Mouse (Mus musculus) CD4-positive helper T cell, adult 2 months (primary cell): Measurements from ENCODE around the gene Fxyd2.

Source experiments
- DNase-seq: peaks from one replicate; pipeline ENCODE4 v3.0.0-alpha.2; 2012; ENCODE audit warnings: low read depth, missing footprints, low spot score

The Fxyd2 gene

DNA sequence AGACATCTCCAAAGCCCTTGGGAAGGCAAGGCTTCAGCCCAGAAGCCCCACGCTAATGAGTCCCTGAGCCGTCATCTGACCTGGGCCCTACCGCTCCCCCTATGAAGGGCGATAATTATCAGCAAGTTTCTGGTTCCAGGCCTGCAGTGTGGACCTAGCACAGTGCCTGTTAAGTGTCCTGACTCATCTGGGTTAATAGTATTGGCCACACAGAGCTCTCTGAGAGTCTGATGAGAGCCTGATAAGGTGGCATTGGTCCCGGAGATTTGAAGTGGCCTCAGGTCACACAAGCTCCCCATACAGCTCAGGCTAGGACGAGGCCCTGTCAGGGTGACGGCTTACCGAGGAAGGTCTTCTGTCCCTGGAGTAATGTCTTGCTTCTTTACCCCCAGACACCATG, 9.9 kb upstream of the Fxyd2 start:
- DNase-seq, result no peak

DNA sequence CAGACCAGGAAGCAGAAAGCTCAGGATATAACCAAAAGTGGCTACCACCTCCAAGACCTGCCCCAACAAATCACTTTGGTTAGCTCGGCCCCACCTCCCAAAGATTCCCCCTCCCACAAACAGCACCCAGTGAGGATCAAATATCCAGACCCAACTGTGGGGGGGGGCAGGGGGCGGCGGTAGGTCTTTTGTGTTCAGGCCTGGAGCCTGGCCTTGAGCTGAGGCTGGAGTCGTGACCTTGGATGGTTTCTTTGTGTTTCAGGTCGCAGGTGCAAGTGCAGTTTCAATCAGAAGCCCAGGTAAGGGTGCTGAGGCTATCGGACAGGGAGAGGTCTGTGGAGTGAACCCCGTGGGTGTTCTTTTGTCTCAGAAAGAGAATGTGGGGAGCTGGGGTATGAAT, 8.2 kb upstream of the Fxyd2 start:
- DNase-seq, result no peak

DNA sequence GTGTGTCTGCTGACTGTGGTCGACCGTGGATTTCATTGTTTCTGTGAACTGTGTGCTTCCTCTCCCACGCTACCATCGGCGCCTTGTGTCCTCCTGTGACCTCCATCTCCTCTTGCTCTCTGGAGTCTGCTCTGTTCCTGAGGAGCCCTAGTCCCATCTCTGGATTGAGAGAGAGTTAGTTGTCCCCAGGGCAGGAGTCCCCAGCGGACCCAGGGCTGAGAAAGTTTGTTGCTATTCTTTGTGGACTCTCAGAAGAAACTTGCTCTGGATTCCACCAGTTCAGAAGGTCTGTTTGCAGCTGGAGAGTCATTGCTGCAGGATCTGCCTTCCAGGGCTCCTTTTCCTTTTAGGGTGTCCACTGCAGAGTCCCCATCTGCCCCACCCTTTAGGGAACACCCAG, 4.3 kb upstream of the Fxyd2 start:
- no peak for DNase-seq

DNA sequence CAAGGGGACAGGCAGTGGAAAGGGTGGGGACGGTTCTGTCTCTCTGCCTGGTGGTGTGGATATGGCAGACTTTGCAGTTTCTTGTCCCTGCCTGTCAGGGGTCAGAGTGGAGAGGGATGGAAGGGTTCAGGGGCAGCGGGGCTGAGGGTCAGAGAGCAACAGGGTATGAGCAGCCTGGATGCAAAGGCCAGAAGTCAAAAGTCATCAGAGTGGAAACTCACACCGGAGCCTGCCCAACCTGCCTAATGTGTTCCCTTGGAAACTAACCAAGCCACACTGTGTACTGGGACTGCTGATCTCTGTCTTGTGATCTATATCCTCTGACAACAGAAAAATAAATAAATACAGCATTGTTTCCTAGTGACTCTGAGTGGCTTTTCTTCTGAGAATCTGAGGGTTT, 3.7 kb upstream of the Fxyd2 start:
- DNase-seq, result no peak

DNA sequence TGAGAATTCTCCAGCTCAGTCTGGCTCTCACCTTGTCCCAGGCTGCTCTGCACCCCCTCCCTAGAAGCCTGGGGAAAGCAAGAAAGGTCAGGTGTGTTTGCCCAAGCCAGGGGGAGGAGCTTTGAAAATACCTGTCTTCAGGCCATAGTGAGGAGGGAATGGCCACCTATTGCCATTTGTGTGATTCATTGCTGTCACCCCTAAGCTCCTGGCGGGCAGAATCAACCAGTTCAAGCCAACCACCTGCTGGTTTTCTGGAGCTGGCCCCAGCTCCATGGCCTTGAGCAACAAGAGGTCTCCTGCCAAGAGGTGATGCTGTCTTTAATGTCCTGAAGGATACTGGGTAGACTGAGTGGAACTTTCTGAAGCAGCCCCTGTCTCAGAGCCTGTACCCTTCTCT, 1.1 kb upstream of the Fxyd2 start:
- no peak for DNase-seq

DNA sequence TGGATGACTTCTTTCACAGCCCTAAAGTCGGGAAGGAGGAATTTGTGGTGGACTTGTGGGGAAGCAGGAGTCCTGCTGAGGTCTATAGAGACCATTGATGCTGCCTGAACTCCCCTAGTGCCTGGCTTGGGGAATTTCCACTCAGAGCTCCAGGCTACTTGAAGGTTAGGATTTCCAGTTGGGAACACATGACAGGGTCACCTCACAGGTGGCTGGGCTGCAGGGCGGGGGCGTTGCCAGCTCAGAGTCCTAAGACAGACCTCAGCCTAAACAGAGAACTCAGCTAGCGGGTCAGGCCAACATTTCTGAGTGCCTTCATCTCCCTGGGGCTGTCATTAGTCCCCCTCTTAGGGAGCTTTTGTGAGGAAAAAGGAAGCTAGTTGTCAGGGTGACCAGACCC, 2.4 kb downstream of the Fxyd2 start:
- DNase-seq, result no peak

DNA sequence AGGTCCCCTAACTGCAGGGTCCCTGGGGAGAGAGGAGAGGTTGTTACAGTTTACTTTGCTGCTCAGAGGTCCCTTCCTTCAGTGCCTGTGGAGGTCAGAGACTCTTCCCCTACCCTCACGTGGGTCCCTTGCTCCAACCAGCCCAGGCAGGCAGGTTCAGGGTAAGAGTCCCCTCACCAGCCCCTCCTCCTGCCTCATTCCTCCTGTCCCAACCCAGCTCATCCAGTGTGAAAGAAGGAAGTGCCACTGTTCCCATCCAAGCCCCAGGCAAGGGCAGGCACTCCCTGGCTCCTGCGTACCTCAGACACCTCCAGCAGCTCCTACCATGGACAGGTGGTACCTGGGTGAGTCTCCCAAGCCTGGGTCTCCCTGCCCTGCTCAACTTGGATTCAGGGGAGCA, 3.5 kb downstream of the Fxyd2 start:
- DNase-seq, result no peak

DNA sequence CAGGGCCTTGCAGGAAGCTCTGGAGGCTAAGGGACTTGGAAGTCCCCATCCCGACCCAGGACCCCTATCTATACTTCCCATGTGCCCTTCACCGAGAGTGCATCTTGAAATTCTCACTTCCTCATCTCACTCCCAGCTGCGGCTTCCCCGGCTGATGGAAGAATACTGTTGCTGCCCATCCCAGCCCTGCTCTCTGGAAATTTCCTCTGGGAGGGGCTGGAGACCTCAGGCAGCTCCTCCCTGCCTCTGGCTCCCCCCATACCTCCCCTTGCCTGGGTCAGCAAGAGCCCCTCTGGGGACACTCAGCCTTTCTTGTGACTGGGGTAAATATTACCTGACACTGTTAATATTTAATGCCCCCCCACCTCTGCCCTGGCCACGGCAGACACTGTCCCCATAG, 6.2 kb downstream of the Fxyd2 start:
- DNase-seq, result no peak

DNA sequence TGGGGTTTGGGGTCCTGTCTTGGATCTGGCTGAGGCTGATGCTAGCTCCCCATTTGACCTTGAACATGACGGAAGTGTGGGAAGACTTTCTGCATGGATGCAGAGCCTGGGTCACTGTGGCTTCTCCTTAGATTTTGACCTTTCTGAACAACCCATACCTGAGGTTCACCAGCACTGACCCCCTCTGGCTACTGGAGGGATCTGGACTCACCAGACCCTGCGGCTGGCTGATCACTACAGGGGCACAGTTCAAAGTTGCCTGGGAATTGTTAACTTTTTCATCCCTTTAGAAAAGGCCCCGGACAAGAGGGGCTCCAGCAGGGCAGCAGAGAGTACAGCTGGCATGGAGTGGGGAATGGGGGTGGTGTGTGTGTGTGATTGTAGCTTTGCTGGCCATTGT, 7.3 kb downstream of the Fxyd2 start:
- DNase-seq, result no peak

DNA sequence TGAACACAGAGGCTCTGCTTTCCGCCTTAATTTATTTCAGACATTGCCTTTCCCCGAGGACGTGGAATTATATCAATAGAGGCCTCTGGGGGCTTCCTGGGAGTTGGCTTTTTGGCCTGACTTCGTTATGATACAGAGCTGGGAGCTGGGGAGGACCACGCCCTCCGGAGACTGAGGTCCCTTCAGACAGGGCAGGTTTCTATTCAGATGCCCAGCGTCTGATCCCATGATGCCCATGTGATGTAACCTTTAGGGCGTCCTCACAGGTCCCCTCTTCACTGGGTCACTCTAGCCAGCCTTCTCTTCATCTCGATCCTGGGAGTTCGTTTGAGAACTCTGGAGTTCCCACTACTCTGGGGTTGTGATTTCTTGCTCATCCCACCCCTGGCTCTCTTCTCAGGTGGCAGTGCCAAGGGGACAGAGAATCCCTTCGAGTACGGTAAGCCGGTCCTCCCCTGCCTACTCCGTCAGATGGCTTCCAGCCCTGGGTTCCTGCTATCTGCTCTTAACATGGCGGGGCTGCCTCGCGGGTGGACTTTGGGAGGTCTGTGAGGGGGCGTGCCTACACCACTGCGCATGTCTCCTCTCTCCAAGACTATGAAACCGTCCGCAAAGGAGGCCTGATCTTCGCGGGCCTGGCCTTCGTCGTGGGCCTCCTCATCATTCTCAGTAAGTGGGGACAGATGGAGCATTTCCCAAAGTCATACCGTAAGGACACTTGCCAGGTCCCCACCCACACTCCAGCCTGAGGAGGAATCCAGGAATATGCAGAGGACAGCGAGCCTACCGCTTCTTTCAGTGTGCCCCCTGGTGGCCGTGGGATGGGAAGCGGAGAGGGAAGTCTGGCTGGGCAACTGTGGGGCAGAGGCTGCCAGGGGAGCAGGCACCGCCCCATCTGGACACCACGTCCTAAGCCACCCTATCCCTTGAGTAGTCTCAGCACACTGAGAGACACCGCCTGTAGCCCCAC, 8.5 kb downstream of the Fxyd2 start:
- DNase-seq, result peak; percentile 43

DNA sequence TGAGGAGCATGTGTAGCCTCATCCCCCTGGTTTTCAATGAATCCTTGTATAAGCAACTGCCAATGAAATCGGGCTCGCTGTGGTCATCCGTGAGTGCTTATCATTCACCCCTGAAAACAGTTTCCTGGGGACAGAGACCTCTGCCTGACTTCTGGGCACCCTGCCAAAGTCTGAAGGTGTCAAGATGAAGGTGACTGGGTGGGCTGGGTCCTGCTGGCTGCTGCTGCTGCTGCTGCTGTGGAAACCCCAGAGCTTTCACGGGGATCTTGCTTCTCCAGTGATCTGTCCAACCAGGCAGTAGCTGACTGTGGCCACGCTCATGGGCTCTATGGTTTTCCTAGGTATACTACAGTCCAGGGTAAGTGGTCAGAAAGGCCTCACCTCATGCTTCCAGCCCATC, 10.7 kb downstream of the Fxyd2 start:
- no peak for DNase-seq

DNA sequence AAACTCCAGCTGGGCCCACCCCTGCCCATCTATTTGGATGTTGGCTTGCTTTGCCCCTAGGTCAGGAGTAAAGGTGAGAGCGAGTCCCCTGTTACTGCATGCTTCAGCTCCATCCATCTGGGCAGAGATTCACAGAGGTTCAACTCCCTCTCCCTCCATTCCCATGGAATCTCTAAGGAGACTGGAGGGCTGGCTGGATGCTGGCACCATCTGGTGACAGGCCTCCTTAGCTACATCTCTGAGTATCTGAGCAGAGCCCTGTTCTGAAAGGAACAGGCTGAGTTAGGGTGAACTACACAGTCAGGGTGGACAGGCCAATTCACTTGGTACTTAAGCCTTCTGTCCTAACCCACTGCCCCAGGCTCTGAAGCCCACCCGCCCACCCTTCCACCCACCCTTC, 11.1 kb downstream of the Fxyd2 start:
- DNase-seq, result no peak

DNA sequence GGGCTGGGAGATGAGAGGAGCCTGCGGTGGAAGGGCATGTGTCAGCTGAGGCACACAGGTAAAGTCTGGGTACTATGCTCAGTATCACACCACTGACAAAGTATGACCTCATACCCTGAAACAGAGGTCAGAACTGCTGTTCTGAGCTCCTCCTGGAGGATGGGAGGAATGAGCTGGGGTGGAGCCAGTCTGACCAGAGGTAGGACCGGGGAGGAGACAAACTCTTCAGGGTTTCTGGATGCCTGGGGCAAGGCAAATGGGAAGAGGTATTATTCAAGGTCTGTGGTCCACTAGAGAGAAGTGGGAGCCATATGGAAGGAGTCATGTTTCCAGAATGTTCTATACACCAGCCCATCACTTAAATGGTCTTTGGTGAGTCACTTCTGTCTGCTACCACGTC, 11.6 kb downstream of the Fxyd2 start:
- no peak for DNase-seq

DNA sequence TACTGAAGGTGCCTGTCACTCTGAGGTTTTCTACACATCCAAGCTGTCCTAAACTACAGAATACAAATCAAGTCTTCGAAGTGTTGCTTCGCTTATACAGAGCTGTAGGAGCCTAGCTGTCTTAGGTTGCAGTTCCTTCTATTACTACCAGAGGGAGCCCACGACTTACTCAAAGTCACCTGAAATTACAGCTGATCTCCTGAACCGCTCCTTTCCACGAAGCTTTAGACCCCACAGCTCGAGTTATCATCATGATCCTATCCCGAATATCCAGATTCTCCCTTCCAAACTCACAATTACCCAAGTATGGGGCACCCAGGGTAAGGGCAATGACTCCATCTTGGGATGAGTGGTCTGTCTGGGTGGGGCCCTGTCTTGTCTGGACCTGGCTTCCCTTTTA, 12.3 kb downstream of the Fxyd2 start:
- peak; percentile 71 for DNase-seq

DNA sequence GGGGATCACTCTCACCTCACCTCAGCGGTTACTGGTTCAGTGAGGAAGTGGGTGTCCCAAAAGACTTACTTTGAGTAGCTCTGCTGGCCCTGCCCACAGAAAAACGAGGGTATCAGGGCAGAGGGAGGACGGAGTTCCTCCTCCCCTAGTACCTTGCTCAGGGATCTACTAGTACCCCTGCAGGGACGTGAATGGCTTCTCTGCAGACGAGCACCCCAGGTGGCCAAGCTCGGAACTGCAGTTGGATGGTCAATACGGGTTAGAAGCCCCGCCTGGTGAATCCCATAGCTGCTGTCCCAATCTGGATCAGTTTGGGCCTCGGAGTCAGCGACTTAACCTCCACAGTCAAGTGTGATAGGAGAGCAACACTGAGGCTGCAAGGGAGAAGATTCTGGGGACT, 12.8 kb downstream of the Fxyd2 start:
- DNase-seq, result peak; percentile 86

DNA sequence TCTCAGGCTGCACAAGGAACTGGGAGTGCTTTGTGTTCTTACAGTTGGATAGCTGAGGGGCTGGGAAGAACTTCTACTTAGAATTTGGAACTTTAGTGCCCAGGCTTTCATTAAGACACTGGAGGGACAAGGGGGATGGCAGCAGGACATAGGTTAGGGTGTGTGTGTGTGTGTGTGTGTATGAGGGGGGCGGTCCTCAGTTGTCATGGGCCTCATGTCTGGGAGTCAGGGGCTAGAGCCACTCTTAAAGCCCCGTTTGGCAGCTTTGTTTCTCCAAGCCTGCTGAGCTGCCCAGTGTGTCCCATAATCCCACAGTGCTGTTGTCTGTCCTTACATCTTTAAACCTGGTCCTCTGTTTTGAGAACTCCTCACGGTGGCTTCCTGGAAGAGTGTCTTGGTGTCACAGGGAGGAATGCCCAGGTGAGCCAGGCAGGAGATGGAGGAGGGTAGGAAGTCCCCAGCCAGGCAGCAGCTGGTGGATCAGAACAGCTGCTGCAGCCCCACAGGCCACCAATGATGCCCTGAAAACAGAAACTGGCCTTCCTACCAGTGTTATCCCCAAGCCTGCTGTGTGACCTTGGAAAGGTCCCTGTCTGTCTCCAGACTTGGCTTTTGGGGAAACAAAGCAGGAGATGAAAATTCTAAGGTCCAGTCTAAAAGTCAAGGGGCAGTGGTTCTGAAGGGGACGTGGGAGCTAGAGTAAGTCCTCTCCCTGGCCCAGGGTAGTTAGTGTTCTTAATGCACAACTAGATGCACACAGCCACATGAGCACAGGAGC, 13.4 kb downstream of the Fxyd2 start:
- DNase-seq, result no peak

DNA sequence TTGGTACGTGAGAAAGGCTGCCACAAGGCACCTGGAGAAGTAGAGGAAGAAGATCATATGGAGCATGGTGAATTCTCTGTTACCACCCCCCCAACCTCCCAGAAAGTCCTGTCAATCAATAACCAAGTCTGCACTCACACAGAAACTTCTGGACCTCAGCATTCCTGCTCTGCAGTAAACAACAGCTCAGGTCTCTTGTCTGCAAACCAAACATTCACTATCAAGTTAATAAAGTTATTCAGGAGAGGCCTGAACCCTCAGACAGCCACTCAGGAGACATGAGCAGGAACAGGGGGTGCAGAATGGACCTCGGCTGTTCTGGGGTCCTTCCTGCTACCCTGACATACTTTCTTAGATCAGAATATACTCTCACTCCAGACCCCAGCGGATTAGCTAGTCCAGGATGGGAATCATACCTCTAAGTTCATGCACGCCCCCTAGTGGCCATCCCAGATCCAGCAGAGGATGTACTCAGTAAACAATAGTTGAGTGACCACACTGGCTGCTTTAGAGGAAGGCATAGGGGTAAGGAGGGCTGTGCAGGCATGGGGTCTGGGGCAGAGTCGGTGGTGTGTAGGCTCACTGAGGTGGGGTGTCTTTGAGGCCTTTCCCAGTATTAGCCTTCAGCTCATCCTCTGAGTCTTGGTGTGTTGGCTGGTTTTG, 14.1 kb downstream of the Fxyd2 start:
- DNase-seq, result peak; percentile 43

DNA sequence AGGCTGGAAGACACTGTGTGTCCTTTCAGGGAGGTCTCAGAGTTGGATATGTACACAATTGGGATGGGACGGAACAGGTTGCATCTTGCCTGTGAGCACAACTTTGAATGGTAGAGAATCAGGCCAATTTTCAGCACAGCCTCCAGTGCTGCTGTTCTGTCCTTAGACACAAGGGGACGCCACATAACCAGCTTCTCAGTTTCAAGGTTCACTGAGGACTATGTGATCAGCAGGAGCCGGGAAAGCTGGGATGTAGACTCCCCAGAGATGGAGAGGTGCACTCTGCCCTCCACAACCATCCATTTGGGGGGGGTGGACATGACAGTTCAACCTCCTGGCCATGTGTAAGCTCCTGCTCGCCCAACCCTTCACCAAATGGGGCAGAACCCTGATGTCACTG, 16.4 kb downstream of the Fxyd2 start:
- DNase-seq, result no peak

DNA sequence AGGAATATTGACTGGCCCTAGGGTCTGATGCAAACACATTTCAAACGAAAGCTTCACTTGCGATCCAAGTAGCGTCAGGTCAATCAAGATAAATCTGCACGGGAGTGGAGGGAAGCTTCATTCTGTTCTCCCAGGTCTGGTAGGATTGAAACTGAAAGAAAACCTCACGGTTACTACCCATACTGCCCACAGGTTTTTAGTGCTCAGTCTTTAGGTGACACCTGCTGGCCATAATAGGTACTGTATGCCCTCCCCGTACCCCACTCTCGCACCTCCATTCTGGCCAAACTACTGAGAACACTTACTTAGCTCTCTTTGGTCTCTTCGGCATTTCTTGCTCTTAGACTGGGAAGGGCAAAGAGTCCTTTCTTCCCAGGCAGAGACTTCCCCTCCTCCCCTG, 17.8 kb downstream of the Fxyd2 start:
- peak; percentile 82 for DNase-seq

DNA sequence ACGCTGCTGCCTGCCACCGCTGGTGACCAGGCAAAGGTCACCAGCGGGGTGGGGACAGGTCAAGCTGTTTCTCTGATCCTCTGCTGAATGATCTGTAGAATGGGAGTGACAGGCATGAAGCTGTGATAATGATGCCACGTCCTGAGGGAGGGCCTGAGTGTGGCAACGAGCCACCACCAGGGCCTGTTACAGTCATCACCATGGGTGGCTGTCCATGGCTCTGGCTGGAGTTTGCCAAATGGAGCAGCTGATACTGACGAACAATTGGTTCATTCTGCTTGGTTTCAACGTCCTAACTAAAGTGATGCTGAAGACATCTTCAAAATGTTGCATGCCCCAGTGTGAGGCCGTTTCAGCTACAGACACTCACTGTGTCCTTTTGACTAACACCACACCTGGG, 18.8 kb downstream of the Fxyd2 start:
- no peak for DNase-seq

DNA sequence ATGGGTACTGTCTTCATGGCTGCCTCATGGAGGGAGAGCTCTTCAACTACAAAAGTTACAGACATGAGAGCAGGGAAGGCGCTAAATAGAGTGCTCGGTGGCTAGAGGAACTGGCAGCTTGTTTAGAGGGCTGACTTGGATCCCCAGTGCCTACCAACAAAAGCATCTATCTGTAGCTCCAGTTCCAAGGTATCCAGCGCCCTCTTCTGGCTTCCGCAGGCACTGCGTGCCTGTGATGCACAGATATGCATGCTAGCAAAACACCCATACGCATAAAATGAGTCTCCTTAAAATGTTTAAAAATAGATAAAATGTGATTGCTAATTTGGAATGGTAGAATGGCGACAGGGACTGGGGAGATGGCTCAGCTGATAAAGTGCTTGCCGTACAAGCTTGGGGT, 21.7 kb downstream of the Fxyd2 start:
- peak; percentile 32 for DNase-seq

DNA sequence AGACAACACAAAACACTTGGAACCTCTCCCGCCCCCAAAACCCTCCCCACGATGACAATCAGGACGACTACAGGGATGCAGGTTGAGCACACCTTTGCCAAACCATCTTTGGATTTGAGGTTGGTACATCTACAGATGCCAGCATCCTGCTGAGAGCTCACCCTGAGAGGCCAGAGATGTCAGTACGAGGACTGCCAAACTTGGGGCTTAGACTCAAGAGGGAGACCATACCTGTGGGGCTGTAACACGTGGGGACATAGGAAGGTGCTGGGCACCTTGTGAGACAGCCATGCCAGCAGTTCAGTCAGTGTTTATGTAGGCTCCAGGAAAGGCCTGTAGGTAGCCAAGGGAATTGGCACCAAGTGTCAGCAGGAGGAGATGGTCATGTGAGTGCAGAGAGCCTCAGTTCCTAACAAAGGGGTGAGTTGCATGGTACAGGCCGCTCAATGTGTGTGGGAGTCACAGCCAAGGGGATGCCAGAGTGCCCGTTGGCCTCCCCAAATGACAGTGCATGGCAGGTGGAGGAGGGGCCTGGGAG, 23.4 kb downstream of the Fxyd2 start:
- no peak for DNase-seq
